Mouse (Mus musculus): ENCODE measurements around the gene Khsrp. TPM values are rescaled to one million over a fixed set of nuclear protein-coding genes. Genes with fewer than 3 reads are reported as not detected.

Khsrp gene
- polyA plus RNA-seq, 1 experiment from 2014 or later = 14.4 TPM

DNA sequence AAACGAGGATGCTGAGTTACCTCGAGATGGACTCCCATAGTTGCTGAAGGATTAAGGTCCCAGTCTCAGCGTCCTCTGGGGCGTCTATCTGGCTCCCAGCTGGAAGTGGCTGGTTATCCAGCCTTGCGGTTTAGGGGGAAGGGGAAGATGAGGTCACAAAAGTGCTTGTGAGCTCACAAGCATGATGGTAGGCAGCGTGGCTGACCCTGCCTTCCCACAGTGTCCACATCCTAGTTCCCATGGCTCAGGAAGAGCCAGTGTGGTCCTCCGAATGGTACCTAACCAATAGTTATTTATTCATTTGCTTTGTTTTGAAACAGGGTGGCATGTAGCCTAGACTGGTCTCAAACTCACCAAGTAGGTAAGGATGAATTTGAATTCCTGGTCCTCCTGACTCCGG is 10.2 kb upstream of the Khsrp start, which contains the start of gene Slc25a41:
Gene Slc25a41 (minus strand): TSS at position 101 of the 400 bp plus-strand sequence.
- 75% methylated on average over 8 of the region's 8 CpGs for WGBS
- H3K9ac ChIP-seq (ENCODE audit: low read depth, low read length) = no peak within 1 kb of the TSS
- no peak for ATAC-seq
- no peak within 1 kb of the TSS for H3K27ac ChIP-seq (ENCODE audit: low read depth, low read length)
- H3K4me3 ChIP-seq (ENCODE audit: low read length) = no peak within 1 kb of the TSS
- peaks cover 14% of the 10 kb centered on the region; the same call in 1 of the 2 replicates for H3K36me3 ChIP-seq (ENCODE audit: control insufficient read depth, insufficient read depth, low read length)
- peaks cover 6% of the 10 kb centered on the region; the same call in 1 of the 2 replicates for H3K27me3 ChIP-seq (replicated peaks; ENCODE audit: control insufficient read depth, insufficient read depth, low read length)
- H3K9me3 ChIP-seq (ENCODE audit: control insufficient read depth, low read length) = no peaks in the 10 kb centered on the region
- H3K4me2 ChIP-seq (ENCODE audit: low read length) = no peak within 1 kb of the TSS
- H3K4me1 ChIP-seq (ENCODE audit: control insufficient read depth, insufficient read depth, low read depth, low read length) = no peaks in the 10 kb centered on the region

DNA sequence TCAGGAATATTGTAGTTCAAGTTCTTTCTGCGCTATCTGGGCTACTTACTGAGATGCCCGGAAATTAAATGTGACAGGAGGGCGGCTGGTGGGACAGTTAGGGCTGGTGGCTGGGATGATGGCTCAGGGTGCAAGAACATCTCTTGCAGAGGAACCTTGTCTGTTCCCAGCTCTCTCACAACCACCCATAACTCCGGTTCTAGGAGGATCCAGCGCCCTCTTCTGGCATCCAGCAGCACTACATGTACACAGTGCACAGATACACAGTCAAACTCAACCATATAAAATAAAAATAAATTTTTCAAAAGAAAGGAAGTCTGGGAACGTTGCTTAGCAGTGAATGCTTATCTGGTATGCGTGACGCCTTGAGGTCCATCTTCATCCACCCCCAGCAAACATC is 7.7 kb upstream of the Khsrp start:
- Histone ChIP-seq H3K36me3 (ENCODE audit: control insufficient read depth, insufficient read depth, low read length) (no peaks in the 10 kb centered on the region), H3K27ac (ENCODE audit: low read depth, low read length) (no peak overlapping the region), H3K27me3 (replicated peaks; ENCODE audit: control insufficient read depth, insufficient read depth, low read length) (peaks cover 6% of the 10 kb centered on the region; the same call in 1 of the 2 replicates), H3K4me1 (ENCODE audit: control insufficient read depth, insufficient read depth, low read depth, low read length) (no peaks in the 10 kb centered on the region), H3K9me3 (ENCODE audit: control insufficient read depth, low read length) (no peaks in the 10 kb centered on the region), H3K4me2 (ENCODE audit: low read length) (no peak overlapping the region), H3K9ac (ENCODE audit: low read depth, low read length) (no peak overlapping the region), H3K4me3 (ENCODE audit: low read length) (no peak overlapping the region)
- 44% methylated on average over 8 of the region's 8 CpGs for WGBS
- ATAC-seq = no peak

DNA sequence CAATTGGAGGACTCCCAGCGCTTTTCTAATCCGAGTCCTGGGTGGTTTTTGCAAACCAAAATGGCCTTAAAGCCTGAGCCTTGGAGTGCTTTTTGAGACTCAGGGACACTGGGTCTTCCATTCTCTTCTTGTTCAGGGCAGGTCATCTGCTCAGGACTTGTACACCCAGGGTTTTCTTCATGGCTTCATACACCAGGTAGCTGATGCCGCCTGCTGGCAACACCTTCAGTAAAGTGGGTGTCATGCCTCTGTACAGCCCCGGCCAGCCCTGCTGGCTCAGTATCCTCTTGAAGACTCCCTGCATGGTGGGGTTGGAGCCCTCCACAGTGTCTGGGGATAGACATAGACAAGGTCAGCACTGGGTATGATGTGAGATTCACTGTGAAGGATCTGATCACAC is 1.5 kb upstream of the Khsrp start:
- Histone ChIP-seq H3K27ac (ENCODE audit: low read depth, low read length) (no peak overlapping the region), H3K4me3 (ENCODE audit: low read length) (no peak overlapping the region), H3K9ac (ENCODE audit: low read depth, low read length) (no peak overlapping the region), H3K27me3 (replicated peaks; ENCODE audit: control insufficient read depth, insufficient read depth, low read length) (no peaks in the 10 kb centered on the region), H3K9me3 (ENCODE audit: control insufficient read depth, low read length) (no peaks in the 10 kb centered on the region), H3K4me1 (ENCODE audit: control insufficient read depth, insufficient read depth, low read depth, low read length) (peaks cover 19% of the 10 kb centered on the region), H3K36me3 (ENCODE audit: control insufficient read depth, insufficient read depth, low read length) (peaks cover 3% of the 10 kb centered on the region; the same call in 1 of the 2 replicates), H3K4me2 (ENCODE audit: low read length) (peak overlapping the region; percentile 64; the same call in 1 of the 2 replicates)
- WGBS = 90% methylated on average over 4 of the region's 4 CpGs
- ATAC-seq = no peak

DNA sequence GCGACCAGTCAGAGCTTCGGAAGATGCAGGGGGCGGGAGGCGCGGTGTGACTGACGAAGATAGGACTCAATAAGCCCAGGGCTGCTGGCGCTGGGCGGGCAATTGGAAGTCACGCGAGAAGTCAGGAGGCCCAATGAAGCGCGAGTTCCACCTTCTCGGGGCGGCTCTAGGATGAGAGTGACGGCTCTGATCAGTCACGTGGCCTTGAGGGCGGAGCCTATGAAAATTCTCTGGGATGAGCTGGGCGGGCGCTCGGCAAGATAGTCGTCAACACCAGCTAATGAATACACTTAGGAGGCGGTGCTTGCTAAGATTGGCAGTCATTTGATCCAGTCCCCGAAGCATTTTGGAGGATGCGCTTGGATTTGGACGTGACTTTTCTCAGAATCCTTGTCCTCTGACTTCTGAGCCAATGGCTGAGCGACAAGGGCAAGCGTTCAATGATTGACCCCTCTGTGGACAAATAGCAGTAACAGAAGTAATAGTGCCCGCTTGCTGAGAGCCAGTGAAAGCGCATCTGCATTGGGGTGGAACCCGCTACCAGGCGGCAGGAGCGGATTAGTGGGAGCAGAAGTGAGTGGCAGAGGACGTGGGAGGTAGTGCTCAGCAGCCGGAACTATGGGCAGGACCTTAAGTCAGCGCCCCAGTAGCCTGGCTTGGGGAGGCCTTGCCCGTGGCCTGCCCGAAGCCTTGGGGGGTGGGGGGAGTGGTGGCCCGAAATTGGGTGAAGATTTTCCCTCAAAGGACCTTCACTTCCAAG is 519 bp upstream of the Khsrp start:
- Histone ChIP-seq H3K9ac (ENCODE audit: low read depth, low read length) (peak overlapping the region; percentile 58), H3K36me3 (ENCODE audit: control insufficient read depth, insufficient read depth, low read length) (peaks cover 9% of the 10 kb centered on the region; the same call in 1 of the 2 replicates), H3K4me1 (ENCODE audit: control insufficient read depth, insufficient read depth, low read depth, low read length) (peaks cover 19% of the 10 kb centered on the region), H3K27me3 (replicated peaks; ENCODE audit: control insufficient read depth, insufficient read depth, low read length) (no peaks in the 10 kb centered on the region), H3K4me3 (ENCODE audit: low read length) (peak overlapping the region; percentile 46), H3K27ac (ENCODE audit: low read depth, low read length) (peak overlapping the region; percentile 83), H3K4me2 (ENCODE audit: low read length) (peak overlapping the region; percentile 64), H3K9me3 (ENCODE audit: control insufficient read depth, low read length) (no peaks in the 10 kb centered on the region)
- peak; percentile 98 for ATAC-seq
- WGBS = under 1% methylated on average over 34 of the region's 38 CpGs

DNA sequence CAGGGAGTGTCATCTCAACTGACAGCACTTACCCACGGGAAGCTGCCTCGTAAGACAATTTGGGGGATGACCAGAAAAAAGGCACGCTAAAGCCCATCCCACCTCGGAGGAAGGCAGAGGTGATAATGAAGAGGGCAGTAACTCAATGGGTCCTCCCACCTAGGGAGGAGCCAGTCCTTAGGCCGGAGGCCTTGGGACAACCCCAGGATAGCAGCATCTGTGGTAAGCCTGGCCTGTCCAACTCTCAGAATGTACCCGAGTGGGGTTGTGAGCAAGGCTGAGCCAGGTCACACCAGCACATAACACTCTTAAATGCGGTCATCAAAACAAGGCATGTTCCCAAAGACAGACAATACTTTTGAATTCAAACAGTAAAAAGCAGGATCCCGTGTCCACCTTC is 1.6 kb downstream of the Khsrp start:
- H3K4me1 ChIP-seq (ENCODE audit: control insufficient read depth, insufficient read depth, low read depth, low read length) = peaks cover 19% of the 10 kb centered on the region
- H3K9me3 ChIP-seq (ENCODE audit: control insufficient read depth, low read length) = no peaks in the 10 kb centered on the region
- 53% methylated on average over 8 of the region's 8 CpGs for WGBS
- peaks cover 23% of the 10 kb centered on the region for H3K36me3 ChIP-seq (ENCODE audit: control insufficient read depth, insufficient read depth, low read length)
- H3K9ac ChIP-seq (ENCODE audit: low read depth, low read length) = peak overlapping the region; percentile 39
- no peak overlapping the region for H3K27ac ChIP-seq (ENCODE audit: low read depth, low read length)
- H3K27me3 ChIP-seq (replicated peaks; ENCODE audit: control insufficient read depth, insufficient read depth, low read length) = no peaks in the 10 kb centered on the region
- H3K4me3 ChIP-seq (ENCODE audit: low read length) = peak overlapping the region; percentile 97
- ATAC-seq = no peak
- peak overlapping the region; percentile 91 for H3K4me2 ChIP-seq (ENCODE audit: low read length)

DNA sequence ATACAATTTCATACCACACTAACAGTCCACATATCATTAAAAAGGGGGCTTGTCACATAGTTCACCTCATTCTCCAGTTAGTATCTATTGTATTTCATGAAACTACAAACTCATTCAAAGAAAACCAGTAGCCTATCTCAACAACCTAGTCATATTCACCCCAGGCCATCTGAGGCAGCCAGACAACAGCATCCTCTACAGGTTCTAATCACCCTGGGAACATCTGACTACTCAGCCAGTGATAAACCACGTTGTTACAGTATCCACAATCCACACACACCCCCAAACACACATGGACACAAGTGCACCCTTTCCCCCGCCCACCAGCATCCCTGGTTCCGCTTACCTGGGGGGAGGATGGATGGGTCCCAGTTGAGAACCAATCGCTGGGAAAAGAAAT is 3.9 kb downstream of the Khsrp start:
- H3K4me3 ChIP-seq (ENCODE audit: low read length) = no peak overlapping the region
- no peak overlapping the region for H3K9ac ChIP-seq (ENCODE audit: low read depth, low read length)
- peaks cover 44% of the 10 kb centered on the region for H3K36me3 ChIP-seq (ENCODE audit: control insufficient read depth, insufficient read depth, low read length)
- H3K9me3 ChIP-seq (ENCODE audit: control insufficient read depth, low read length) = no peaks in the 10 kb centered on the region
- no peak overlapping the region for H3K27ac ChIP-seq (ENCODE audit: low read depth, low read length)
- H3K27me3 ChIP-seq (replicated peaks; ENCODE audit: control insufficient read depth, insufficient read depth, low read length) = no peaks in the 10 kb centered on the region
- H3K4me1 ChIP-seq (ENCODE audit: control insufficient read depth, insufficient read depth, low read depth, low read length) = peaks cover 17% of the 10 kb centered on the region
- H3K4me2 ChIP-seq (ENCODE audit: low read length) = no peak overlapping the region
- 91% methylated on average over 4 of the region's 4 CpGs for WGBS
- no peak for ATAC-seq

DNA sequence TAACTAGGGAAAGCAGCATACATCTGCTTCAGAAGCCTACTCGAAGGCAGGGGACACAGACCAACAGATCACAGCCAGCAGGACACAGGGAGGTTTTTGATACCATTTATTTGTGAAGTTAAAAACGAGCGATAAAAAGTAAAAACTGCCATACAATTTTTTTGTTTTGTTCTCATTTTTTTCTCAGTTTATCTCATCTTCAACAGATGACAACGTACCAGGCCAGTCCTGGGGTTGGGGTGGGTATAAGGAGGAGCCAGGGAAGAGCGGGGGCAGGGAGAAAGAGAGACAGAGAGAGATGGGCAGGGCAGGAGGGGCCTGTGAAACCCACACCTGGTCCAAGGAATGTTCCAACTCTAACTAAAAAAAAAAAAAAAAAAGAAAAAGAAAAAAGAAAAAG is 10.4 kb downstream of the Khsrp start:
- no peaks in the 10 kb centered on the region for H3K27me3 ChIP-seq (replicated peaks; ENCODE audit: control insufficient read depth, insufficient read depth, low read length)
- no peaks in the 10 kb centered on the region for H3K9me3 ChIP-seq (ENCODE audit: control insufficient read depth, low read length)
- H3K27ac ChIP-seq (ENCODE audit: low read depth, low read length) = no peak overlapping the region
- no peak overlapping the region for H3K9ac ChIP-seq (ENCODE audit: low read depth, low read length)
- no peak overlapping the region for H3K4me3 ChIP-seq (ENCODE audit: low read length)
- no peaks in the 10 kb centered on the region for H3K4me1 ChIP-seq (ENCODE audit: control insufficient read depth, insufficient read depth, low read depth, low read length)
- peaks cover 44% of the 10 kb centered on the region for H3K36me3 ChIP-seq (ENCODE audit: control insufficient read depth, insufficient read depth, low read length)
- no peak for ATAC-seq
- H3K4me2 ChIP-seq (ENCODE audit: low read length) = no peak overlapping the region
- 88% methylated on average over 5 of the region's 5 CpGs for WGBS

DNA sequence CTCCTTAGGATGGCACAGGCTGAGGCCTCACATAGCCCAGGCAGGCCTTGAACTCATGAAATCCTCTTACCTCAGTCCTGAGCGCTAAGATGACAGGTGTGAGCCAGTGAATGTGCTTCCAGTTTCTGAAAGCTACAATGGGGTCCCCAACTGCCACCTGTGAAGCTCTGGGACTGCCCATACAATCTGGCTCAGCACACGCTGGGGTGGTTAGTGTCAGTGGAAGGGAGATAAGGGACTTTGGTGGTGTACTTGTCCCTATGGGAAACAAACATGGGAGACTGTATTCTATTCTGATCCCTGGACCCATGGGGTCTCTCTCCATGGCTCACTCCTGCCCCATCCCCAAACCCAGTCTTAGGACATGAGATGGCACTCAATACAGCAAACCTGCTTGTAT is 11.6 kb downstream of the Khsrp start:
- H3K9ac ChIP-seq (ENCODE audit: low read depth, low read length) = no peak overlapping the region
- no peaks in the 10 kb centered on the region for H3K27me3 ChIP-seq (replicated peaks; ENCODE audit: control insufficient read depth, insufficient read depth, low read length)
- no peak for ATAC-seq
- no peak overlapping the region for H3K4me2 ChIP-seq (ENCODE audit: low read length)
- H3K4me3 ChIP-seq (ENCODE audit: low read length) = no peak overlapping the region
- peaks cover 36% of the 10 kb centered on the region for H3K36me3 ChIP-seq (ENCODE audit: control insufficient read depth, insufficient read depth, low read length)
- H3K27ac ChIP-seq (ENCODE audit: low read depth, low read length) = no peak overlapping the region
- no peaks in the 10 kb centered on the region for H3K4me1 ChIP-seq (ENCODE audit: control insufficient read depth, insufficient read depth, low read depth, low read length)
- H3K9me3 ChIP-seq (ENCODE audit: control insufficient read depth, low read length) = no peaks in the 10 kb centered on the region
- 92% methylated on average over 2 of the region's 2 CpGs for WGBS

DNA sequence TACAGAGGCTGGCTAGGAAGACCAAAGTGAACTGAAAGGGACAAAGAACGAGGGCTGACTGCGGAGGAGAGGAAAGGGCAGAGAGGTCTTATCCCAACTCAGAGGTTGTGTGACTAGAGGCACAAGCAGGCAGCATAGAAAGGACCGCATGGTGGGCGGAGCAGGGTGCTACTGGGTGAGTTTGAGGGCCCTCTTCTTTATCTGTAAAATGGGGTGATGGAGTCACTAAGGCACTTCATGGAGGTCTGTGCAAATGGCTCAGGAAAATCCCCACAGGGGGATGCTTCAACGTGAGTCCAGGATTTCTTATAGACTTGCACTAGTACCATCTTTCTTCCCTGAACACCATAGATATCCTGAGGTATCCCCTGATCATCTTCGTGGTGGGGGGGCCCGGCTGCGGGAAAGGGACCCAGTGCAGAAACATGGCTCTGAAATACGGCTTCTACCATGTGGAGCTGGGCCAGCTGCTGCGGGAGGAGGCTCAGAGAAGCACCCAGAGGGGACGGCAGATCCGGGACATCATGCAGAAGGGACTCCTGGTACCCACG is 19.0 kb downstream of the Khsrp start:
- no peak for ATAC-seq
- Histone ChIP-seq H3K36me3 (ENCODE audit: control insufficient read depth, insufficient read depth, low read length) (peaks cover 9% of the 10 kb centered on the region), H3K4me2 (ENCODE audit: low read length) (peak overlapping the region; percentile 76), H3K4me1 (ENCODE audit: control insufficient read depth, insufficient read depth, low read depth, low read length) (peaks cover 18% of the 10 kb centered on the region), H3K4me3 (ENCODE audit: low read length) (peak overlapping the region; percentile 81), H3K9me3 (ENCODE audit: control insufficient read depth, low read length) (no peaks in the 10 kb centered on the region), H3K9ac (ENCODE audit: low read depth, low read length) (peak overlapping the region; percentile 84; the same call in 1 of the 2 replicates), H3K27me3 (replicated peaks; ENCODE audit: control insufficient read depth, insufficient read depth, low read length) (no peaks in the 10 kb centered on the region), H3K27ac (ENCODE audit: low read depth, low read length) (peak overlapping the region; percentile 97)
- 71% methylated on average over 13 of the region's 13 CpGs for WGBS

All from hindbrain, embryonic 16.5 days (tissue).